Mouse (Mus musculus) right cerebral cortex, postnatal 36 days (tissue): ENCODE results near the gene Rbfox1.

ENCODE experiments used
- DNase-seq, 2 experiments: peaks; one replicate each; pipeline ENCODE4 v3.0.0; 2022; ENCODE audit warnings: low spot score in 2 of 2, mixed read lengths in 1 of 2

Rbfox1 gene

DNA sequence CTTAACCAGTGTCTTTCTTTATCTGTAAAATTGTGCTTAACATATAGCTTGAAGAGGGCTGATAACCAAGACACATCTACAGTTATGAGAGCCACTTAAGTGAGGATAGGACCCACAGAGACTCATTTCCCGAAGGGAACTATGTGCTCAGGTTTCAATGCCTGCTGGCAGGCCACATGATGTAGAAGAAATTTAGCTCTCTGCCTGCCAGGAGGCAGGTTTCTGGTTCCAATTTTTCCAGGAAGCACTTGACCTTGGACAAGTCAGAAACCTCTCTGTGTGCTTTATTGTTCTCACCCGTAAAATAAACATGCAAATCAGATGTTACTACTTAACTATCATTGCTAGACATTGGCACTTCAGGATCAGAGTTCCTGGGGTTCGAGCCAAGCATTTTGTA lies 1033.5 kb downstream of the Rbfox1 start:
- DNase-seq: no peak

DNA sequence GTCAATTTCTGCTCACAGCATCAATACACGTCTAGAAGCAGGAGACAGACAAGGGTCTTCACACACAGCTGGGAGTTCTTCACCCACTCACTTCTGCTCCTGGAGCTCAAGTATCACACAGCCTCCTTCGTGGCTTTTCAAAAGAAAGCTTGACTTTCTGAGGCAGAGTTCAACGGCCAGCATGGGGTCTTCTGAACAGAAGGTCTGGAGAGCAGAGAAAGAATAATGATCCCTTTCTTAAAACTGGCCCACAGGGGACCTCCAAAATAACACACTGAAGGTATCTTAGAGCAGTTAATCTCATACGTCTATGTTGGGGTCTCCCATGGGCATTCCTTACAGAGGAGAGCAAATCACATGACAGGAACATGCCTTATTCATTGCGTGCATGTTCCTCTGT lies 1034.5 kb downstream of the Rbfox1 start:
- DNase-seq: no peak

DNA sequence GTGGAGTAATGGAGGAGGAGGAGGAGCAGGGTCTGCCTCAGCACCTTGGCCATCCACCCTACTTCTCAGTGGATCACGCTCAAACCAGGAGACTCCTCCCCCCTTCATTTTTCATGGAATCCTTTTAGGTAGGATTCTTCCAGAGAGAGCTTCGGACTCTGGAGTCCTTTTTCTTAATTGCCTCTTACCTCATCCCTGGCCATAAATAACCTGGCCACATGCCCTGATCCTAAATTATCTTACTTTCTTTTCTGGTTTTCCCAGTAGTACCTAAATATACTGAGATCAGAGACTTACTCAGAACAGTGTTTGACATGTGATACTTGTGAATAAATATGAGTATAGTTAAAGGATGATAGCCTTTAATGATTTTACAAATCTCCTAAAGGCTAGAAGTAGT lies 1042.5 kb downstream of the Rbfox1 start:
- DNase-seq: no peak

DNA sequence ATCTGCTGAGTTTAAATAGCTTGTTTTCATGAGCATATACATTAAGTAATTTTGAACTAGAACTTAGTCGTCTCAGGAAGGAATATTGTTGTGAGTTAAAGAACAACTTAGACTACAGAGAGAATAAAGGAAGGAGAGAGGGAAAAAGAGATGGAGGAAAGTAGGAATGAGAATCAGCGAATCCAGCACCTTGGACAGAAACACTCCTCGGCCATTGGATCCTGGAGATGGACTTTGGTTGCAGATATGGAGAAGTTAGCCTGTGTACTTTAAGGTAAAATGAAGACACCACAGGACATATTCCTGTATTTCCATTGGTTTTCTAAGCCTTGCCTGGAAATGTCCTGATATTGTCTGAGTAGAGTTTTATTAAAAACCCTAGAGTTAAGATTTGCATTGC lies 1045.6 kb downstream of the Rbfox1 start:
- no peak for DNase-seq

DNA sequence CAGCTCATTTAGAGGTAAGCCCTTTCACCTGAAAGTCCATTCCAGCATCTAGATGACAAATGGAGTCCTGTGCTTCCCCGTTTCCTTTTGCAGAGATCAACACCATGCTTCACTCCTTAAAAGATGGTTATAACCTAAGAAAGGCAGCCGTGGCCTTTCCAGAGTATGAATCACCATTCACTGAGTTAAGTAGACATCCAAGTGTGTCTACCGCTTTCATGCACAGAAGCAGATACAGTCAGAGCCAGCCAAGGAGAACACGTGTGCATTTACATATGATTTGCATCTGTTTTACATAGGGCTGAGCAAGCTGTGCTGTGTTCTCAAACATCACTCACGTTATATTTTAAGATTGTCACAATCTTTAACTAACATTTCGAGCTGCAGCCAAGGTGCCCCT lies 1061.0 kb downstream of the Rbfox1 start:
- peak; percentile 35 to 79 for DNase-seq

DNA sequence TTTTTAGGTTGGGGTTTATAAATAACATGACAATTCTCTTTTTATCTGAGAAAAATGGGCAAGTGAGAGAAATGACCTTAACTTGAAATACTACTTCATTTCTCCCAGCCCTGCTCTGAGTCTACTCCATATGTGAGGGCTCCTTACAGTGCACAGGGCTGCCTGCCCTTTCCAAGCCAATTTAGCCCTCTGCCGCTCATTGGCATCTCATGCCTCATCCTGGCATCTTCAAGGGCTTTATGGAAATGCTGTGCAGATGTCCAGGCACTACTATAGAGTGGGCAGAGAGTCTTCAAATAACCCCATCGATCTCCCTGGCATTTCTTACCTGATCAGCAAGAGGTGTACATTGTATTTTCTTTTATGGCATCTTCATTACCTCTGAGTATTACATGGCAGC lies 1064.5 kb downstream of the Rbfox1 start:
- no peak for DNase-seq

DNA sequence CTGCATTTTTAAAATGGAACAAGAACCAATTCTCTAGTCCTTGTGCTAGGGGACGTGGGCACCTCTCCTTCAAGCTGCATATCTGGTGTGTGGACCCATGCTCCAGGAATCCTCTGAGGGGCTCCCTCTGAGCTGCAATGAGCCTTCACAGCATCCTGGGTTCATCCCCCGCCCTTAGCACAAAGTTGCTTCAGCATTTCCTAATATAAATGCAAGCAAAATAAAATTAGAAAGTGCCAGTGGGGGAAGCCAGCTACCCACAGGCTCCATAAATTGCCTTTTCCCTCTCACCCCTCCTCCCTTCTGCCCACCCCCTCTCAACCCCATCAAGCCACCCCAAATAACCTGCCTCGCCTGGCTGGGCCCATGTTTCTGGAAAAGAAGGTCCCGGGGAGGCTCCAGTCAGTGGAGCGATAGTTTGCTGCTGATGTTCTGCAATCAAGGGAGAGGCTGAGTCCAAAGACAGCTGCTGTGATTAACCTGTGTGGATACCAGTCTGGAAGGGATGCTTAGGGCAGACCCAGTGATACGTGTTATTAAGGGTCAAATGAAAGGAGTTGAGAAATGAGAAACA lies 1070.0 kb downstream of the Rbfox1 start:
- peak in 1 of 2 experiments; percentile 51 for DNase-seq

DNA sequence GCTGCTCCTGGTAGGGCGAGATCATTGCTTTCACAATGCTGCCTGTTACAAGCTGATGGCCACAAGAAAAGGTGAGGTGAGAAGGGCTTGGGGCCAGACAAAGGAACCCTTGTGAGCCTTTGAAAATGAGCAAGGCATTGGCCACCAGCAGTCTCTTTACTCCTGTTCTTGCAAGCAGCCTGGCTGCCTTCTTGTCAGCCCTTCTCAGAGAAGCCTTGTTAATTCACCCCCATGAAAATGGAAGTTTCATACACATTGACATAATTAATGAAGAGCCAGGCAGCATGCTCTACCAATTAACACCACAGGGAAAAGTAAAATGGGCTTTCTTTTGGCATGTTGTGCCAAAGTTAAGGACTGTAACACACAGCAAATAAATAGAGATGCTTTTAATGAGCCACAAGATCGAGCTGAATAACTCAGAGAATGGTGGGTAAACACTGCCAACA lies 1076.8 kb downstream of the Rbfox1 start:
- no peak for DNase-seq

DNA sequence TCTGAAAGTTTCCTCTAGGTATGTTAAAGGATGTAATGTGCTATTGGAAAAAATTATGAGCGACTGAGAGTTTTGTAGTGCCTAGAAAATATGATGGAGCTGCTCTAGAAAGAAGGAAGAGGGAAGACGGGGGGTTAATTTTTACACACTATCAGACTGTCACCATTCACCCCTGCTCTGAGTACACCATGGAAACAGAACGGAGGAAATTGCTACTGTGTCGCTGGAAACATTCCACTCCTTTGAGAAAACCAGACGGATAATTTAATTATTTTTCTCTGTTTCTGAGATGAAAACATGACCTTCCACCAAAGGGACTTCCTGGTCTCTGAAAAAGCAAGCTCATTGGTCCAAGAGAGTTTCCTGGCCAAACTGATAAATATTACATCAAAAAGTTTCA lies 1077.4 kb downstream of the Rbfox1 start:
- DNase-seq: no peak

DNA sequence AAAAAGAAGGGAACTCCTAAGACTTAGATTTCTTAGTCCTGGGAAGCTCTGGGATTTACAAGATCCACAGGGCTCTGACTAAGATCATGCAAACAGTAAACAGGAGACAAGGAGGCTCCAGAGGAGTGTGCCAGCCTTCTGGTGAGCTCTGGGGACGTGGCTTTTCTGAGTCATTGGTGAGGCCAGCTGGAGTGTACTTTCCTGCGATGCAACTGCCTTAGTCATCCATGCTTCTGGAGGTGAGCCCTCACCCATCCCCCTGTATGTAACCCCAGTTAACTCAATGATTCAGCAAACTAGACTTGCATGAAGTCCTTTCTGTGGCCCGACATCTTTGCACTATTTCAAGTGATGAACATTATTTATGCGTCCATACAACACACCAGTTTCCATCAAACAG lies 1078.4 kb downstream of the Rbfox1 start:
- peak; percentile 24 to 41 for DNase-seq

DNA sequence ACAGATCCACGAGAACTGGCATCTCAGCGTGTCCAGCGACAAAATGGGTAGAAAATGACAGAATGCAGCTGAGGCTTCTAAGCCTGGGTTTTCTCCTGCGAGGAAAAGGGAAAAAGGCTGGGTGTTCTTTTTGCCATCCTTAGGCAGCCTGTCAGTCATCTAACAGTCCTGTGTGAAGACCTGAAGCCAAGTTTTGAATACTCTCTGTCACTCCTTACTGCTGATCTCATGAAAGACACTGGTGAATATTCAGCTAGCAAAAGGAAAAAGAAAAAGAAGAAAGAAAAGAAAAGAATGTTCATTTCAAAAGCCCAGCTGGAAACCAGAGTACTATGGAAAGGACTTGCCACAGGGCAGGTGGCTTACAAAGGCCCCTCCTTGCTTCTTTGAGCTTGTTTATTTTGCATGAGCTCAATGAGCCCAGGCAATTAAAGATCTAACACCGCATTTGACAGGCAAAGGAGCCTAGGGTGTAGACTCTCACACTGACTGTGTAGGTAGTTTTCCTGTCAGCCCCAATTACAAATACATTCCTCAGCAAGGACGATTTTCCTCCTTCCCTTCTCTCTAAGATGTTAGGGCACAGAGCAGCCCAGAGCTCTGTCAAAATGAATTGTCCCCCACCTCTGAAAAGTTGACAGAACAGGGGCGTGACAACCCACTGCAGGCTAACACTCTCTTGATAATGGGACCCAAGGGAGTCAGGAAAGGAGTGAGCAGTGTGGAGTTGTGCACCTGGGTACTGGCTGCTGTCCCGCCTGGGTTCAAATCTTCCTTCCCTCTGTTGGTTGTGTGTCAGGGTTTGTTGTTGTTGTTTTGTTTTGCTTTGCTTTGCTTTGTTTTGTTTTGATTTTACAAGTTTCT lies 1079.8 kb downstream of the Rbfox1 start:
- DNase-seq: no peak

DNA sequence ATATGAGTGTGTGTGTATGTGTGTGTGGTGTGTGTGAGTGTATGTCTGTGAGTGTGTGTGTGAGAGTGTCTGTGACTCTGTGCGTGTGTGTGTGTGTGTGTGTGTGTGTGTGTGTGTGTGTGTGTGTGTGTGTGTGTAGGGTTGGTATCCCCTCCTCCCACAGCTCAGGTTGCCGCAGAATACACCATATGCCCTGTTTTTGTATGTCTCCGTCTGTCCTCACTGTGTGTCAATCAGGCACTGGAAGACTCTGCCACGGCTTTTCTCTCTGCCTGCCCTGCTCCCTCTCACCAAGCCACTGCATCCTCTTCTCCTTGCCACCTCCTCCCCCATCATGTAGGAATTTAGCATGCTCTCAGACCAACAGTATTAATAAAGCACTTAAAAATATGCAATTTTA lies 1084.8 kb downstream of the Rbfox1 start:
- no peak for DNase-seq

DNA sequence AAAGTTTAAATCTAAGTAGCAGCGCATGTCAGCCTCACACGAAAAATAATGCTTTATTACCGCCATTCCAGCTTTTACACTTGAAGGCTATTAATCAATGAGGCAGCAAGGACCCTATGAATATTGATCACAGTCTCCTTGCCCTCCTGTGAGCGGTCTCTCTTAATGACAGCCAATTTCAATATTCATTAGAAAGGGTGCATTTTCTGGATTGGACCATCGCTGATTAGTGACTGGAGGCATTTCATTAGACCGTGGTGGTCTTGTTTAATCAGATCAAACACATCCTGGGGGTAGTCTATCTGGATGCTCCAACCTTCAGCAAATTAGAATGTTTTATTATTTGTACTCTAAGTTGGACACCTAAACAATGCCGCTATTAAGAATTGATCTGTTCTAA lies 1091.2 kb downstream of the Rbfox1 start:
- DNase-seq: no peak

DNA sequence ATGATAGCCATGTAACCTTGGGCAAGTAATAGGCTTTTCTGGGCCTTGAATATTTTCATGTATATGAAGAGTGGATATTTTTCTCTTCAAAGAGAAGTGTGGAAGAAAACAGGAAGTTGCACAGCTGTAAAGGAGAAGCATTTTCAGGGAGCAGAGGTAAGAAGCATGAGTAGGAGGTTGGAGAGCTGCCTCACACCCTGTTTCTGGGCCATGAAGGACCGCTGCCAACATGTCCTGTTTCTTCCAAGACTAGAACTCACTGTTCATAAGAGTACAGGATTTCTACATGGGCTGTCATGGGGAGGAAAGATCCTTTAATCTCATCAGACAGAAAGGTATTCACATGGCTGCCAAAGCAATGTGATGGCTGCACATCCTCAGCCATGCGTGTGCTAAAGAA lies 1098.8 kb downstream of the Rbfox1 start:
- no peak for DNase-seq

DNA sequence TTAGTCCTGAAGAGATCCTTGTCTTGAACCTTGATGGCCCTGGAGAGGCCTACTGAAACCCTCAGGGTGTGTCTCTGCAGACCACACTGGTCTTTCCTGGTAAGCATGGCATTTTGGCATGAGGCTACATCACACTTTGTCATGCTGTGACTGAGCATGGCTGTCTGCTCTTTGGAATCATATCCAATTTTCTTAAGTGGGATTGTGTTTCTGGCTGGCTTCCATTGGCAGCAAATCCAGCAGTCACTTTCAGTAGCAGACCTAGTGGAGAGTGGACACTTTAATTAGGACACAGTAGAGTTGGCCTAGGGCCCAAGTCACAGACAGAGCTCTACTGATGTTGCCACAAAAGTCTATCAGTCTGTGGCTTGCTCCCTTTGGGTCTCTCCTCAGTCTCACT lies 1100.9 kb downstream of the Rbfox1 start:
- DNase-seq: no peak

DNA sequence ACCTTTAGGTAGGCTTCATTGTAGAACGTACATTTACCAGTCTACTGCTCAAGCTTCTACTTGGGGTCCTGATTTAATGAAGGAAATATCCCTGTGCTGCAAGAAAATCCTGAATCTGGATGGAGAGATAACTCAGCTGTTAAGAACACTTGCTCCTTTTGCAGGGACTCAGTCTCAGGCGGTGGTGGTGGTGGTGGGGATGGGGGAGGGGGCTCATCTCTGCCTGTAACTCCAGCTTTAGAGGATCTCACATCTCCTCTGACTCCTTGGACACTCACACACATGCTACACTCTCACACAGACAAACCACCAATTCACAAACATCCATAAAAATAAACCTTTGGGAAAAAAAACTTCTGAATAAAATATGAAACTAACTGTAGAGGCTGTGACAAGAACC lies 1101.3 kb downstream of the Rbfox1 start:
- DNase-seq: no peak

DNA sequence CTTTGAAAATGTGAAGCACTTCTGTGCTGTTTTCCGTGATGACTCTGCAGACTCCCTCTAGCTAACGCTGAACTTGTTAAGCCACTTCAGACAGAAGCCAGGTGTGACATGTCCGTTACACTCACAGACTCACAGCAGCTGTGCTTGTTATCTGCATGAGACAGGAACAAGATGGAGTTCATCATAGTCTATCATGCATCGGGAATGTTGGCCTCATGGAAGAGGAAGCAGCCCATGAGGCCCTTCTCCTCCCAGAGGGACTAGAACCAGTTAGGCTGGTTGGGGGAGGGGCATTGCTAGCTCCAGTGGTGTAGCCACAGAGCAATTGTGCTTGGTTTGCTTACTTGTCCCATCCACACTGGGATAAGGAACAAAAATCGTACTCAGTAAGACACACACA lies 1107.1 kb downstream of the Rbfox1 start:
- DNase-seq: no peak

DNA sequence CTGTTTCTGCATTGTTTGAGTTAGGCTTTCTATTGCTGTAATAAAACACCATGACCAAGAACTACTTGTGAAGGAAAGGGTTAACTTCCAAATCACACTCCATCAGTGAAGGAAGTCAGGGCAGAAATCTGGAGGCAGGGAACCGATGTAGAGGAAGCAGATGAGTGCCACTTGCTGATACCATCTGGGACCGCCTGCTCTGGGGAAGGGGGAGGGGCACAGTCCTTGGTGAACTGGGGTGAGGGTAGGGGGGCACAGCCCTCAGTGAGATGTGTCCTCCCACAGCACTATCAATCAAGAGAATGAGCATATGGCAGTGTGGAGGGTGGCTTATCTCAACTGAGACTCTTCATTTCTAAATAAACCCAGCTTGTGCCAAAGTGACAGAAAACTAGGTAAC lies 1108.0 kb downstream of the Rbfox1 start:
- DNase-seq: no peak

DNA sequence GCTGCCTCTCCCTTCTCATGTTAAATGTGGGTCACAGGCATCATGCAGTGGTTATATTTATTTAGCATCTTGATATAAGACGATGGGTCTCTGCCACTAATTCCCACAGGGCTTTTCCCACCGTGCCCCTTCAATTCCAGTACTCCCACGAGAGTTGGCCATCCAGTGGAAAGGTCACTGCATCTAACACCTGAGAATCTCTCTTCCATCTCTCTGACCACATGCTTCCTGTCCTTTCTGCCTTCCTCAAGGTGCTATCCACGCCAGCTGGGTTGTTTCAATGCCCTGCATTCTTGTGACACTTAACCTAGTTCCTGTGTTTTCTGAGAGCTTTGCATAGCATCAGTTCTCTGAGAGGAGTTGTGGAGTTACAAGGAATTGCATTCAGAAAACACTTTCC lies 1112.0 kb downstream of the Rbfox1 start:
- DNase-seq: no peak

DNA sequence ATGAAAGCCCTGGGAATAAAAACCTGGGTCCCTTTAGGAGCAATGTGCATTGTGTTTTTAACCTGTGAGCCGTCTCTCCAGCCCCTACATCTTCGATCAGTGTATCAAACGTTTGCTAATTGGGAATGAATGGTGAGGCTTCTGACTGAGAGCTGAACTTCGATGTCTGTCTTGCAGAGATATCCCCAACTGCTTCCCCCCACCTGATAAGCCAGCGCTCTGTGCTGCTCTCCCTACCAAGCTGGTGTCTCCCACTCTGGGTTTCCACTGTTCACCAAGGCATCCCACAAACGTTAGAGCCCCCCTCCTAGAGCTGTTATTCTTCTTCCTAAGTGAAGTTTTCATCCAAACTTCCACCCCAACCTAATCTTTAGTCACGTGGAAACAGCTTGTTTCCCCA lies 1112.7 kb downstream of the Rbfox1 start:
- no peak for DNase-seq

DNA sequence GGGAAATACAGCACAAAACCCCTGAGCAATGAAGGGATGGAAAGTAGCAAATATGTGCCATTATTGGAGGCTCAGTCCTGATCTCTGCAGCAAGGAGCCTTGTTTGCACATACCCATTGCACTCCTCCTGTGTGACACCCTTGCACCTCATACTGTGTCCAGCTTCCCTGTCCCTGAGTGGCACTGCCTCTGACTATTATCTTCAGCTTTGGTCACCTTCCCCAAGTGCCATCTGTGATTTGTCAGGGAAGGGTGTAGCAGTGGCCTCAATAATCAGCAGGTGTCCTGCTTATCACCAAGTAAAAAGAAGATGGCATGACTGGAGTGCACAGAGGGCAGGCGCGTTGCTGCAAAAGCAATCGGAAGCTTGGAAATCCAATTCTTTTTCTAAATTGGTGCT lies 1119.4 kb downstream of the Rbfox1 start:
- no peak for DNase-seq

DNA sequence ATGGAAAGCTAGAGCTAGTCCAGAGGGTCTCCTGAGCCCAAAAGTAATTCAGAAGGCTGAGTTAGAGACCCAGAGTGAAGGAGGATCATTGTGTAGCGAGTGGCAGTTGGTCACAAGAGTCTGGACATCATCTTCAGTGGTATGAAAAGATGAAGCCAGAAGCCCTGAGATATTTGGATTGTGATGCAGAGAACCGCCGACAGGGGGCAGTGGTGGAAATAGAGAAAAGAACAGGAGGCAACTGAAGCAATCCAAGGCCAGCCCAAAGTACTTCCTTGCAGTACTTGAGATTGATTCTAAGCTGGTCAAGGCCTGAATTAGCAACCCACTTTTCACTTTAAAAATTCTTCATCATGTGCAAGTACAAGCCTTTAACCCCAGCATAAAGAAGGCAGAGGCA lies 1120.3 kb downstream of the Rbfox1 start:
- DNase-seq: no peak

DNA sequence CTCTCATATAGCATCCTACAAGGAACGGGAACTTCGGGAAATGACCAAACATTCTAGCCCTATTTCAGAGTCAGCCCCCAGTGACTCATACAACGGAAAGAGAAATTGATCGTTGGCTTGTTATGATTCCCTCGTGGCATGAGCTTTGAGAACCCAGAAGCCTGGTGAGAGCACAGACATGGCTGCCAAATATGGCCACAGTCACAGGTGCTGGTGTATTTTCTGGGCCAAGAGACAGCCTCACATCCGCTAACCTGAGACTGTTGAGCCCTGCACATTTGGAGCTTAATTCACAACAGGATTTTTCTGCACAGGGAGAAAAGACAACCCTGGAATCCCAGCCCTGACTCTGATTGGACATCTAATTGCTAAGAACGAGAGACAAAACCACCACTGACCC lies 1132.2 kb downstream of the Rbfox1 start:
- no peak for DNase-seq

DNA sequence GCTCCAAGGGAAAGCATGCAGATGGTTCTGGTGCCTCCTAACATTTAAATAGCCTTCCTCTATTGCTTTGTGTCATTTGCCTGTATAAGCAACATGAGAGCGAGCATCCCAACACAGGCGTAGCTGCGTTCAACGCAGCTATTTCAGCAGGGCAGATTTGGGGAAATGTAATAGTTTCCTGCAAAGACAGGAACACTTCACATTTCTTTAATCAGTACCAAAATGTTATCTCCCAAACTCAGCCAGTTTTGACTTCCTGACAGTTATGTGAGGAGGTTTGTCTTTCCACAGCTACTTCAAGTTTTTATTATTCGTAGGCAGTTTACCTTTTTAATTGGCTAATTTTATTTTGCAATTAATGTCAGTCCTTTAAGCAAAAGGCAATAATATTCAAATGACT lies 1149.1 kb downstream of the Rbfox1 start:
- DNase-seq: no peak
